Mouse (Mus musculus) intestine, postnatal 0 days (tissue): ENCODE results near the gene Klhl32. TPM values are rescaled to one million over a fixed set of nuclear protein-coding genes. Genes with fewer than 3 reads are reported as not detected.
"Not testable (repeated sequence)": the region's sequence is repeated elsewhere in the genome, so short reads cannot be mapped to it uniquely, and the experiment has no call there.

Experiments used
- ATAC-seq: fragments of 200-750 bp; cut with Nextera tagmentation; 2 replicates; pipeline ENCODE4 v1.8.0; 2017; ENCODE audit warnings: mild to moderate bottlenecking, moderate TSS enrichment, moderate library complexity
- H3K27ac ChIP-seq: fragments of 300-500 bp; sonication (generic); 2 replicates; pipeline ENCODE4 v1.5.1; 2014; ENCODE audit warnings: mild to moderate bottlenecking, low read depth, low read length, moderate library complexity
- H3K27me3 ChIP-seq: fragments of 300-500 bp; sonication (generic); replicated peaks from 2 replicates; pipeline ENCODE4 v1.6.1; 2014; ENCODE audit warnings: low read length, mixed read lengths; ENCODE audit not compliant: control insufficient read depth, insufficient read depth
- H3K36me3 ChIP-seq: fragments of 300-500 bp; sonication (generic); 2 replicates; pipeline ENCODE4 v1.6.1; 2014; ENCODE audit warnings: mild to moderate bottlenecking, moderate library complexity; ENCODE audit not compliant: control insufficient read depth, insufficient read depth
- H3K4me1 ChIP-seq: fragments of 300-500 bp; sonication (generic); replicated peaks from 2 replicates; pipeline ENCODE4 v1.6.1; 2014; ENCODE audit warnings: antibody characterized with exemption, low read length, mixed read lengths; ENCODE audit not compliant: control insufficient read depth, insufficient read depth
- H3K4me2 ChIP-seq: fragments of 300-500 bp; sonication (generic); replicated peaks from 2 replicates; pipeline ENCODE4 v1.6.1; 2014; ENCODE audit warnings: low read depth, mild to moderate bottlenecking, moderate library complexity
- H3K4me3 ChIP-seq: fragments of 300-500 bp; sonication (generic); 2 replicates; pipeline ENCODE4 v1.5.1; 2014; ENCODE audit warnings: low read depth, low read length
- H3K9ac ChIP-seq: fragments of 300-500 bp; sonication (generic); 2 replicates; pipeline ENCODE4 v1.6.1; 2014; ENCODE audit warnings: mild to moderate bottlenecking, low read depth, low read length
- H3K9me3 ChIP-seq: fragments of 300-500 bp; sonication (generic); 2 replicates; pipeline ENCODE4 v1.6.1; 2016; ENCODE audit warnings: mixed run types; ENCODE audit not compliant: control insufficient read depth
- CTCF ChIP-seq: sonication (generic); IDR thresholded peaks from 2 replicates; pipeline ENCODE4 v1.5.1; 2016; ENCODE audit warnings: low read depth, mild to moderate bottlenecking, control low read depth, antibody characterized with exemption, moderate library complexity
- WGBS: fragments of 180-500 bp; shearing (Covaris S2); extraction: QIAGEN DNeasy Blood & Tissue Kit; methylation state at CpG from one replicate; pipeline ENCODE4 v1.1.7; 2014; 5-methylcytosine and 5-hydroxymethylcytosine counted together
- polyA plus RNA-seq: library from polyadenylated mRNA; unstranded; fragments of >200 nt; fragmentation: Nextera tagmentation; extraction: Ambion mirVana; gene quantifications from 2 replicates; pipeline ENCODE4 v1.2.1, GENCODE M21; 2015

Klhl32 gene
- polyA plus RNA-seq, 1 experiment from 2014 or later = 2.6 TPM

- no peak overlapping the region for H3K4me2 ChIP-seq
- no peaks in the 10 kb centered on the region for H3K27me3 ChIP-seq
- H3K4me3 ChIP-seq = no peak overlapping the region
- H3K9me3 ChIP-seq = no peaks in the 10 kb centered on the region
- 65% methylated on average over 7 of the region's 7 CpGs for WGBS
- no peaks in the 10 kb centered on the region for H3K4me1 ChIP-seq
- no peak overlapping the region for H3K9ac ChIP-seq
- no peak overlapping the region for H3K27ac ChIP-seq
- TF ChIP-seq CTCF = peak; percentile 63
- no peaks in the 10 kb centered on the region for H3K36me3 ChIP-seq
- ATAC-seq = no peak
These were observed 152.3 kb downstream of the Klhl32 start for GRCm38 (mm10) chr4:24698528-24699117.

- 82% methylated on average over 2 of the region's 2 CpGs for WGBS
- Histone ChIP-seq H3K36me3 (no peaks in the 10 kb centered on the region), H3K9ac (no peak overlapping the region), H3K4me1 (no peaks in the 10 kb centered on the region), H3K4me3 (no peak overlapping the region), H3K27ac (no peak overlapping the region), H3K4me2 (no peak overlapping the region), H3K27me3 (no peaks in the 10 kb centered on the region), H3K9me3 (no peaks in the 10 kb centered on the region)
- TF ChIP-seq CTCF = no peak
- no peak for ATAC-seq
These were observed 170.8 kb downstream of the Klhl32 start for GRCm38 (mm10) chr4:24680080-24680479.

GRCm38 (mm10) chr4:24670007-24670406 lies 180.9 kb downstream of the Klhl32 start:
- Histone ChIP-seq H3K27me3 (no peaks in the 10 kb centered on the region), H3K4me2 (no peak overlapping the region), H3K36me3 (no peaks in the 10 kb centered on the region), H3K9me3 (no peaks in the 10 kb centered on the region), H3K4me3 (no peak overlapping the region), H3K9ac (no peak overlapping the region), H3K4me1 (no peaks in the 10 kb centered on the region), H3K27ac (no peak overlapping the region)
- TF ChIP-seq CTCF = no peak
- ATAC-seq = no peak
- WGBS = 93% methylated on average over 10 of the region's 10 CpGs

GRCm38 (mm10) chr4:24659218-24659617 lies 191.7 kb downstream of the Klhl32 start:
- Histone ChIP-seq H3K27me3 (no peaks in the 10 kb centered on the region), H3K36me3 (no peaks in the 10 kb centered on the region), H3K9ac (no peak overlapping the region), H3K4me1 (no peaks in the 10 kb centered on the region), H3K4me3 (no peak overlapping the region), H3K4me2 (no peak overlapping the region), H3K27ac (no peak overlapping the region), H3K9me3 (no peaks in the 10 kb centered on the region)
- no peak for ATAC-seq
- WGBS = 82% methylated on average over 6 of the region's 6 CpGs
- TF ChIP-seq CTCF = no peak

- H3K4me3 ChIP-seq, H3K36me3 ChIP-seq, H3K4me2 ChIP-seq, H3K27me3 ChIP-seq, H3K9me3 ChIP-seq, H3K4me1 ChIP-seq, ATAC-seq, H3K9ac ChIP-seq, H3K27ac ChIP-seq: not testable (repeated sequence)
- WGBS = 75% methylated on average over 5 of the region's 8 CpGs
These were observed 206.2 kb downstream of the Klhl32 start for GRCm38 (mm10) chr4:24644735-24645134.

- WGBS = 78% methylated on average over 2 of the region's 2 CpGs
These were observed 208.6 kb downstream of the Klhl32 start for GRCm38 (mm10) chr4:24642306-24642705.

More at GRCm38 (mm10) chr4:24642306-24642705, 208.6 kb downstream of the Klhl32 start:
- Histone ChIP-seq H3K27ac (no peak overlapping the region), H3K36me3 (no peaks in the 10 kb centered on the region), H3K9me3 (no peaks in the 10 kb centered on the region), H3K4me2 (no peak overlapping the region), H3K9ac (no peak overlapping the region), H3K27me3 (no peaks in the 10 kb centered on the region), H3K4me1 (no peaks in the 10 kb centered on the region), H3K4me3 (no peak overlapping the region)
- no peak for TF ChIP-seq CTCF
- ATAC-seq = no peak
